Mouse (Mus musculus) megakaryocyte, embryonic 14.5 days (primary cell): ENCODE results near the gene Rai14.

ENCODE experiments used
- FLI1 ChIP-seq: IDR thresholded peaks from 2 replicates; pipeline ENCODE4 v1.6.1; 2012; ENCODE audit warnings: low read length, inconsistent platforms, mixed read lengths
- GATA1 ChIP-seq: IDR thresholded peaks from 3 replicates; pipeline ENCODE4 v1.6.1; 2012; ENCODE audit warnings: mixed read lengths, low read length, inconsistent platforms, borderline replicate concordance

DNA sequence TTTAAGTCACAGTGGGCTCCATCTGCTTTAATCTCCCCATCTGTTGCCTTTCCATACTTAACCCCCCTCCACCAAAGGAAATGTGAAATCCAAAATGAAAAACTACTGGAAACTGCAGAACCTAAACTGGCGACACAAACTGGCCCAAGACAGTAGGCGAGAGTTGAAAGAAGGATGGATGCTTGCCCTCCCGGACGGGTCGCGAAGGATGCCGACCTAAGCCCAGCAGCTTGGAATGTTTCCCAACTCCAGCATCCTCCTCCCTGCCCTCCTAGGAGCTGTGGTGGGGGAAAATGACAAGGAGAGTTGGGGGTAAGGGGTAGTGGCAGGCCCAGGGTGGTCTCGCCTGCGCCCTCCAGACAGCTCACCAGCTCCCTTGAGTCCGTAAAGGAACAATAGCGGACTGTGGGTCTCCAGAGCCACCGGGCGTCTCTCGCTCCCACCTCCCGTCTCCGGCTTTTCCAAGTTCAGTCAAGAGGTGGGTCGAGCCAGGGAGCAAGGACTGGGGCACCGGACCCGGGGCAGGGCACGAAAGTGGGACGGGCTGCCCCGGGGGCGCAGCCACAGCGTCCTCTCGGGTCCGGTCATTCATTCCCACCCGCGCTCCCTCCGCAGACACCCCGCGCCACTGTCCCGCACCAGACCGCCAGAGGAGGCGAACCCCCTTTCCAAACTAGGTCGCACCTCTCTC is 653 bp downstream of the Rai14 start:
- no peak for TF ChIP-seq GATA1
- no peak for TF ChIP-seq FLI1
